Mouse (Mus musculus): ENCODE measurements at regions not wholly inside any gene's neighbourhood (a gene's known extent, or its start where the extent isn't known, plus 50 kb on each side); places are given as distances from the start of the nearest gene placed in this dataset.

GRCm38 (mm10) chr8:103873598-103874502 lies 227.6 kb upstream of the Cdh5 start:
- no peak overlapping the region for H3K27ac ChIP-seq (ENCODE audit: low read depth, low read length)
- no peak overlapping the region for H3K4me3 ChIP-seq (ENCODE audit: low read depth, low read length)
- no peaks in the 10 kb centered on the region for H3K36me3 ChIP-seq (ENCODE audit: insufficient read depth)
- H3K9me3 ChIP-seq (ENCODE audit: low read length), result no peaks in the 10 kb centered on the region
- no peaks in the 10 kb centered on the region; the same call in 1 of the 2 replicates for H3K27me3 ChIP-seq (ENCODE audit: insufficient read depth, low read length)
- peaks cover 5% of the 10 kb centered on the region; the same call in 1 of the 2 replicates for H3K4me1 ChIP-seq (ENCODE audit: insufficient read depth)
- H3K9ac ChIP-seq, result no peak overlapping the region
- DNase-seq (peak; percentile 52), ATAC-seq (peak; percentile 85)
- WGBS, result 22% methylated on average over 7 of the region's 7 CpGs
- H3K4me2 ChIP-seq (ENCODE audit: low read depth), result no peak overlapping the region
- TF ChIP-seq CTCF (IDR thresholded peaks at IDR 0.05; ENCODE audit: low read depth), result no peak

GRCm38 (mm10) chr8:103874506-103874905 lies 226.9 kb upstream of the Cdh5 start:
- Histone ChIP-seq H3K4me3 (ENCODE audit: low read depth, low read length) (no peak overlapping the region), H3K4me1 (ENCODE audit: insufficient read depth) (peaks cover 5% of the 10 kb centered on the region; the same call in 1 of the 2 replicates), H3K4me2 (ENCODE audit: low read depth) (no peak overlapping the region), H3K27me3 (ENCODE audit: insufficient read depth, low read length) (no peaks in the 10 kb centered on the region; the same call in 1 of the 2 replicates), H3K36me3 (ENCODE audit: insufficient read depth) (no peaks in the 10 kb centered on the region), H3K9me3 (ENCODE audit: low read length) (no peaks in the 10 kb centered on the region), H3K9ac (no peak overlapping the region), H3K27ac (ENCODE audit: low read depth, low read length) (no peak overlapping the region)
- TF ChIP-seq CTCF (IDR thresholded peaks at IDR 0.05; ENCODE audit: low read depth), result no peak
- 27% methylated on average over 8 of the region's 8 CpGs for WGBS
- DNase-seq (no peak), ATAC-seq (no peak; the same call in 1 of the 2 replicates)

GRCm38 (mm10) chr8:103879505-103879904 lies 221.9 kb upstream of the Cdh5 start:
- no peak for TF ChIP-seq CTCF (IDR thresholded peaks at IDR 0.05; ENCODE audit: low read depth)
- no peaks in the 10 kb centered on the region; the same call in 1 of the 2 replicates for H3K27me3 ChIP-seq (ENCODE audit: insufficient read depth, low read length)
- H3K4me1 ChIP-seq (ENCODE audit: insufficient read depth), result no peaks in the 10 kb centered on the region
- no peak overlapping the region for H3K27ac ChIP-seq (ENCODE audit: low read depth, low read length)
- no peaks in the 10 kb centered on the region for H3K9me3 ChIP-seq (ENCODE audit: low read length)
- DNase-seq (no peak), ATAC-seq (no peak)
- H3K36me3 ChIP-seq (ENCODE audit: insufficient read depth), result no peaks in the 10 kb centered on the region
- 83% methylated on average over 2 of the region's 2 CpGs for WGBS
- H3K4me2 ChIP-seq (ENCODE audit: low read depth), result no peak overlapping the region
- no peak overlapping the region for H3K4me3 ChIP-seq (ENCODE audit: low read depth, low read length)
- H3K9ac ChIP-seq, result no peak overlapping the region

- Histone ChIP-seq H3K4me3 (ENCODE audit: low read depth, low read length) (no peak overlapping the region), H3K4me2 (ENCODE audit: low read depth) (no peak overlapping the region), H3K4me1 (ENCODE audit: insufficient read depth) (no peaks in the 10 kb centered on the region), H3K36me3 (ENCODE audit: insufficient read depth) (no peaks in the 10 kb centered on the region), H3K27me3 (ENCODE audit: insufficient read depth, low read length) (no peaks in the 10 kb centered on the region; the same call in 1 of the 2 replicates), H3K9me3 (ENCODE audit: low read length) (no peaks in the 10 kb centered on the region), H3K27ac (ENCODE audit: low read depth, low read length) (no peak overlapping the region), H3K9ac (no peak overlapping the region)
- no peak; the same call in 1 of the 2 replicates for ATAC-seq
- WGBS, result 83% methylated on average over 14 of the region's 14 CpGs
- TF ChIP-seq CTCF (IDR thresholded peaks at IDR 0.05; ENCODE audit: low read depth), result no peak
- DNase-seq, result no peak
These were observed 220.8 kb upstream of the Cdh5 start for GRCm38 (mm10) chr8:103880431-103881145.

DNA sequence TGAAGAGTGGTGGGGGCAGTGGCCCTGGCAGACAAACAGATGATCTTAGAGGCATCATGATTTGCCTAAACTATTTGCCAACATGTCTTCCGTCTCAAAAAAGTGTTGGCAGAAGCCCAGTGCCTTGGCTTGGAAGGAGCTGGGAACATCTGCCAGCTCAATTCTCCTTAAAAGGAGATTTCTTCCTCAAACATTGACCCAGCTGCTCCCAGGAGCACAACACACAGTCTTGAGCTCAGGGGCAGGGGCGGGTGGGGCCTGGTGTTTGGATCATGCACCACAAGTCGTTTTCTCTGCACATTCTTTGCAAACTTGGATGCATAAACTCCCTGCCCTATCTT lies 220.3 kb upstream of the Cdh5 start:
- no peak for TF ChIP-seq CTCF (IDR thresholded peaks at IDR 0.05; ENCODE audit: low read depth)
- H3K4me1 ChIP-seq (ENCODE audit: insufficient read depth), result no peaks in the 10 kb centered on the region
- no peaks in the 10 kb centered on the region for H3K36me3 ChIP-seq (ENCODE audit: insufficient read depth)
- no peak overlapping the region for H3K4me3 ChIP-seq (ENCODE audit: low read depth, low read length)
- H3K27ac ChIP-seq (ENCODE audit: low read depth, low read length), result no peak overlapping the region
- H3K9me3 ChIP-seq (ENCODE audit: low read length), result no peaks in the 10 kb centered on the region
- peak; percentile 36 for DNase-seq
- 45% methylated on average over 3 of the region's 3 CpGs for WGBS
- H3K27me3 ChIP-seq (ENCODE audit: insufficient read depth, low read length), result no peaks in the 10 kb centered on the region; the same call in 1 of the 2 replicates
- H3K9ac ChIP-seq, result no peak overlapping the region
- no peak overlapping the region for H3K4me2 ChIP-seq (ENCODE audit: low read depth)
- ATAC-seq, result no peak

GRCm38 (mm10) chr8:103884873-103885780 lies 216.3 kb upstream of the Cdh5 start:
- no peaks in the 10 kb centered on the region for H3K36me3 ChIP-seq (ENCODE audit: insufficient read depth)
- H3K4me1 ChIP-seq (ENCODE audit: insufficient read depth), result no peaks in the 10 kb centered on the region
- no peaks in the 10 kb centered on the region for H3K27me3 ChIP-seq (ENCODE audit: insufficient read depth, low read length)
- TF ChIP-seq CTCF (IDR thresholded peaks at IDR 0.05; ENCODE audit: low read depth), result no peak
- H3K4me3 ChIP-seq (ENCODE audit: low read depth, low read length), result no peak overlapping the region
- ATAC-seq, result no peak
- WGBS, result 94% methylated on average over 12 of the region's 12 CpGs
- no peak overlapping the region for H3K4me2 ChIP-seq (ENCODE audit: low read depth)
- H3K9me3 ChIP-seq (ENCODE audit: low read length), result no peaks in the 10 kb centered on the region
- no peak overlapping the region for H3K9ac ChIP-seq
- H3K27ac ChIP-seq (ENCODE audit: low read depth, low read length), result no peak overlapping the region
- no peak for DNase-seq
